Mouse (Mus musculus) naive thymus-derived CD4-positive, alpha-beta T cell, adult 2 months (primary cell): ENCODE data around the gene Ankrd13c.
"Not testable (repeated sequence)": the region's sequence is repeated elsewhere in the genome, so short reads cannot be mapped to it uniquely, and the experiment has no call there.

Experiments used
- DNase-seq: peaks from one replicate; pipeline ENCODE4 v3.0.0-alpha.2; 2011; ENCODE audit warnings: low read depth

The Ankrd13c gene

GRCm38 (mm10) chr3:157946843-157947358, at the start of gene Ankrd13c:
Gene Ankrd13c (plus strand): TSS chr3:157947239.
- DNase-seq: peak; percentile 97

- DNase-seq: no peak
These were observed 49.4 kb upstream of the Ankrd13c start for GRCm38 (mm10) chr3:157897645-157898044.

GRCm38 (mm10) chr3:157899986-157900385, 47.1 kb upstream of the Ankrd13c start:
- no peak for DNase-seq

GRCm38 (mm10) chr3:157901721-157902120, 45.3 kb upstream of the Ankrd13c start:
- DNase-seq: no peak

- no peak for DNase-seq
These were observed 38.9 kb upstream of the Ankrd13c start for GRCm38 (mm10) chr3:157908166-157908565.

- DNase-seq: no peak
These were observed 36.8 kb upstream of the Ankrd13c start for GRCm38 (mm10) chr3:157910262-157910661.

GRCm38 (mm10) chr3:157912155-157912554, 34.9 kb upstream of the Ankrd13c start:
- DNase-seq: no peak

- no peak for DNase-seq
These were observed 30.7 kb upstream of the Ankrd13c start for GRCm38 (mm10) chr3:157916336-157916735.

GRCm38 (mm10) chr3:157921376-157921775, 25.7 kb upstream of the Ankrd13c start:
- DNase-seq: no peak

GRCm38 (mm10) chr3:157923268-157923835, 23.7 kb upstream of the Ankrd13c start:
- DNase-seq: no peak

GRCm38 (mm10) chr3:157924692-157925328, 22.2 kb upstream of the Ankrd13c start, which contains the start of gene Cth:
Gene Cth (minus strand): TSS chr3:157925077.
- DNase-seq: peak; percentile 31

GRCm38 (mm10) chr3:157925706-157926510, 21.1 kb upstream of the Ankrd13c start:
- no peak for DNase-seq

- no peak for DNase-seq
These were observed 20.3 kb upstream of the Ankrd13c start for GRCm38 (mm10) chr3:157926761-157927160.

- no peak for DNase-seq
These were observed 18.3 kb upstream of the Ankrd13c start for GRCm38 (mm10) chr3:157928731-157929130.

GRCm38 (mm10) chr3:157929417-157929816, 17.6 kb upstream of the Ankrd13c start:
- DNase-seq: no peak

- peak; percentile 36 for DNase-seq
These were observed 15.4 kb upstream of the Ankrd13c start for GRCm38 (mm10) chr3:157931592-157931991.

GRCm38 (mm10) chr3:157932074-157932473, 15.0 kb upstream of the Ankrd13c start:
- no peak for DNase-seq

- DNase-seq: not testable (repeated sequence)
These were observed 13.8 kb upstream of the Ankrd13c start for GRCm38 (mm10) chr3:157933223-157933622.

- no peak for DNase-seq
These were observed 12.7 kb upstream of the Ankrd13c start for GRCm38 (mm10) chr3:157934301-157934823.

- peak; percentile 61 for DNase-seq
These were observed 8.5 kb upstream of the Ankrd13c start for GRCm38 (mm10) chr3:157938585-157938984.

- DNase-seq: no peak
These were observed 593 bp downstream of the Ankrd13c start for GRCm38 (mm10) chr3:157947383-157948280.
